8 mouse cellular contexts compared by ENCODE assay signal in genomic region chr2:132384511-132385193, GRCm38 (mm10). TPM values are rescaled to one million over a fixed set of nuclear protein-coding genes. Genes with fewer than 3 reads are reported as not detected.
DNase-seq lines count a peak whose midpoint lies in the region; ATAC-seq and TF ChIP-seq lines count a peak whose summit lies in the region.

No protein-coding gene starts in this region.

- 0 out of 2 replicates have a peak, but pooled peaks have one; percentile 43 for ATAC-seq in cerebellum, adult (ENCODE audit: insufficient number of reproducible peaks, low FRiP score, low TSS enrichment)
- ATAC-seq in hindbrain, embryonic 16.5 days = peak; percentile 59
- ATAC-seq in erythroid progenitor cell, adult 5-6 weeks (replicated peaks; ENCODE audit: low FRiP score, poor library complexity, severe bottlenecking) = no peak

- H3K4me2 ChIP-seq in hindbrain, embryonic 16.5 days (ENCODE audit: low read length) = peak overlapping the region; percentile 95

- TF ChIP-seq CTCF in spleen, adult 2 months (IDR thresholded peaks at IDR 0.05; ENCODE audit: extremely low read depth, insufficient read depth, insufficient read length, insufficient replicate concordance) = no peak

- peaks cover 9% of the 10 kb centered on the region for H3K27me3 ChIP-seq in spleen, adult 2 months (ENCODE audit: control insufficient read depth, insufficient read depth, low read length)
- peaks cover 4% of the 10 kb centered on the region; the same call in 1 of the 2 replicates for H3K27me3 ChIP-seq in hindbrain, embryonic 16.5 days (replicated peaks; ENCODE audit: control insufficient read depth, insufficient read depth, low read length)

- H3K9ac ChIP-seq in hindbrain, embryonic 16.5 days (ENCODE audit: low read depth, low read length) = peak overlapping the region; percentile 66

- H3K4me1 ChIP-seq in spleen, adult 2 months (ENCODE audit: control insufficient read depth, insufficient read depth, insufficient read length) = peaks cover 1% of the 10 kb centered on the region
- H3K4me1 ChIP-seq in hindbrain, embryonic 16.5 days (ENCODE audit: control insufficient read depth, insufficient read depth, low read depth, low read length) = peaks cover 8% of the 10 kb centered on the region

- no peak overlapping the region for H3K27ac ChIP-seq in spleen, adult 2 months (ENCODE audit: insufficient read depth, low read length)
- H3K27ac ChIP-seq in hindbrain, embryonic 16.5 days (ENCODE audit: low read depth, low read length) = no peak overlapping the region

- no peak for TF ChIP-seq POLR2A in spleen, adult 2 months (IDR thresholded peaks at IDR 0.05; ENCODE audit: low read depth, low read length)

- no peak for DNase-seq in cerebellum, adult 9-11 months
- DNase-seq in spleen, adult 2 months (ENCODE audit: low read depth in 1 of 2, low spot score in 2 of 2) = no peak
- no peak for DNase-seq in spleen, postnatal 36 days (ENCODE audit: low spot score in 2 of 2)
- peak; percentile 3 for DNase-seq in naive thymus-derived CD4-positive, alpha-beta T cell, adult 2 months (ENCODE audit: low read depth)
- DNase-seq in kidney, adult 18-20 months = no peak

- H3K36me3 ChIP-seq in spleen, adult 2 months (ENCODE audit: control insufficient read depth, insufficient read depth, low read length) = no peaks in the 10 kb centered on the region
- H3K36me3 ChIP-seq in hindbrain, embryonic 16.5 days (ENCODE audit: control insufficient read depth, insufficient read depth, low read length) = no peaks in the 10 kb centered on the region

- peak overlapping the region; percentile 33; the same call in 1 of the 2 replicates for H3K4me3 ChIP-seq in spleen, adult 2 months (ENCODE audit: extremely low read depth, insufficient read depth, insufficient read length)
- peak overlapping the region; percentile 57 for H3K4me3 ChIP-seq in hindbrain, embryonic 16.5 days (ENCODE audit: low read length)

- WGBS in spleen, adult 2 months = 6% methylated on average over 31 of the region's 31 CpGs
- under 1% methylated on average over 31 of the region's 31 CpGs for WGBS in hindbrain, embryonic 16.5 days

- H3K9me3 ChIP-seq in hindbrain, embryonic 16.5 days (ENCODE audit: control insufficient read depth, low read length) = no peaks in the 10 kb centered on the region

RNA-seq across cellular contexts. Expression of gene Prokr2, which starts 0.6 kb away (rescaled TPM):
- 0.19 and 0.29 TPM in 2 replicates for polyA plus RNA-seq in spleen, adult 2 months (2012; rRNA removed)
- 4.0 and 4.4 TPM in 2 replicates for polyA plus RNA-seq in hindbrain, embryonic 16.5 days (2015; fragmentation: Nextera tagmentation; extraction: Ambion mirVana)
- total RNA-seq in erythroid progenitor cell, adult 5-6 weeks (2015; ENCODE audit: low replicate concordance) = not detected in 2 replicates
- not detected in 2 replicates for total RNA-seq in erythroid progenitor cell, adult 5-6 weeks (2017; ENCODE audit: low replicate concordance)
